Mouse (Mus musculus): Measurements from ENCODE around the gene Nacc1. TPM values are rescaled to one million over a fixed set of nuclear protein-coding genes. Genes with fewer than 3 reads are reported as not detected.

Gene Nacc1
- total RNA-seq, 1 experiment from 2014 or later: 33.9 TPM

- ATAC-seq (ENCODE audit: extremely low read depth, insufficient number of reproducible peaks, low FRiP score, poor library complexity, severe bottlenecking): no peak
These were observed 30.8 kb upstream of the Nacc1 start for GRCm38 (mm10) chr8:84718476-84718875.

GRCm38 (mm10) chr8:84716790-84717189 lies 29.1 kb upstream of the Nacc1 start:
- ATAC-seq (ENCODE audit: extremely low read depth, insufficient number of reproducible peaks, low FRiP score, poor library complexity, severe bottlenecking): no peak

GRCm38 (mm10) chr8:84715893-84716468 lies 28.3 kb upstream of the Nacc1 start:
- ATAC-seq (ENCODE audit: extremely low read depth, insufficient number of reproducible peaks, low FRiP score, poor library complexity, severe bottlenecking): no peak

GRCm38 (mm10) chr8:84714161-84714560 lies 26.5 kb upstream of the Nacc1 start:
- no peak for ATAC-seq (ENCODE audit: extremely low read depth, insufficient number of reproducible peaks, low FRiP score, poor library complexity, severe bottlenecking)

- no peak for ATAC-seq (ENCODE audit: extremely low read depth, insufficient number of reproducible peaks, low FRiP score, poor library complexity, severe bottlenecking)
These were observed 25.7 kb upstream of the Nacc1 start for GRCm38 (mm10) chr8:84713381-84713780.

- no peak for ATAC-seq (ENCODE audit: extremely low read depth, insufficient number of reproducible peaks, low FRiP score, poor library complexity, severe bottlenecking)
These were observed 25.1 kb upstream of the Nacc1 start for GRCm38 (mm10) chr8:84712759-84713120.

- no peak for ATAC-seq (ENCODE audit: extremely low read depth, insufficient number of reproducible peaks, low FRiP score, poor library complexity, severe bottlenecking)
These were observed 24.5 kb upstream of the Nacc1 start for GRCm38 (mm10) chr8:84711933-84712758.

GRCm38 (mm10) chr8:84711312-84711711 lies 23.6 kb upstream of the Nacc1 start:
- ATAC-seq (ENCODE audit: extremely low read depth, insufficient number of reproducible peaks, low FRiP score, poor library complexity, severe bottlenecking): no peak

- no peak for ATAC-seq (ENCODE audit: extremely low read depth, insufficient number of reproducible peaks, low FRiP score, poor library complexity, severe bottlenecking)
These were observed 22.3 kb upstream of the Nacc1 start for GRCm38 (mm10) chr8:84709931-84710330.

GRCm38 (mm10) chr8:84708774-84709475 lies 21.3 kb upstream of the Nacc1 start:
- ATAC-seq (ENCODE audit: extremely low read depth, insufficient number of reproducible peaks, low FRiP score, poor library complexity, severe bottlenecking): peak; percentile 66

GRCm38 (mm10) chr8:84708071-84708541 lies 20.4 kb upstream of the Nacc1 start:
- ATAC-seq (ENCODE audit: extremely low read depth, insufficient number of reproducible peaks, low FRiP score, poor library complexity, severe bottlenecking): no peak

- peak; percentile 43 for ATAC-seq (ENCODE audit: extremely low read depth, insufficient number of reproducible peaks, low FRiP score, poor library complexity, severe bottlenecking)
These were observed 19.7 kb upstream of the Nacc1 start for GRCm38 (mm10) chr8:84707267-84707883.

GRCm38 (mm10) chr8:84706610-84707266 lies 19.1 kb upstream of the Nacc1 start:
- ATAC-seq (ENCODE audit: extremely low read depth, insufficient number of reproducible peaks, low FRiP score, poor library complexity, severe bottlenecking): no peak

- no peak for ATAC-seq (ENCODE audit: extremely low read depth, insufficient number of reproducible peaks, low FRiP score, poor library complexity, severe bottlenecking)
These were observed 18.3 kb upstream of the Nacc1 start for GRCm38 (mm10) chr8:84705960-84706359.

- ATAC-seq (ENCODE audit: extremely low read depth, insufficient number of reproducible peaks, low FRiP score, poor library complexity, severe bottlenecking): no peak
These were observed 17.5 kb upstream of the Nacc1 start for GRCm38 (mm10) chr8:84704867-84705831.

- ATAC-seq (ENCODE audit: extremely low read depth, insufficient number of reproducible peaks, low FRiP score, poor library complexity, severe bottlenecking): no peak
These were observed 16.7 kb upstream of the Nacc1 start for GRCm38 (mm10) chr8:84704356-84704755.

GRCm38 (mm10) chr8:84703466-84704249 lies 16.0 kb upstream of the Nacc1 start:
- ATAC-seq (ENCODE audit: extremely low read depth, insufficient number of reproducible peaks, low FRiP score, poor library complexity, severe bottlenecking): no peak

Measured in neutrophil, adult 5-6 weeks (primary cell).